Mouse (Mus musculus) hindbrain, postnatal 0 days (tissue): ENCODE measurements around the gene Islr2. TPM values are rescaled to one million over a fixed set of nuclear protein-coding genes. Genes with fewer than 3 reads are reported as not detected.
A peak's percentile ranks its signal among the peaks of the same experiment; 100 is the strongest.

Experiments
- ATAC-seq: fragments of 200-750 bp; cut with Nextera tagmentation; 2 replicates; pipeline ENCODE4 v1.8.0; 2017; ENCODE audit warnings: mild to moderate bottlenecking, moderate TSS enrichment, moderate library complexity
- DNase-seq: peaks from one replicate; pipeline ENCODE4 v3.0.0-alpha.2; 2015; ENCODE audit warnings: low spot score
- H3K27ac ChIP-seq: fragments of 300-500 bp; sonication (generic); 2 replicates; pipeline ENCODE4 v1.5.1; 2014; ENCODE audit warnings: mild to moderate bottlenecking
- H3K27me3 ChIP-seq: fragments of 300-500 bp; sonication (generic); 2 replicates; pipeline ENCODE4 v1.6.1; 2014; ENCODE audit warnings: low read length, mixed read lengths; ENCODE audit not compliant: insufficient read depth
- H3K36me3 ChIP-seq: fragments of 300-500 bp; sonication (generic); 2 replicates; pipeline ENCODE4 v1.6.1; 2014; ENCODE audit warnings: low read length, mixed read lengths; ENCODE audit not compliant: insufficient read depth
- H3K4me1 ChIP-seq: fragments of 300-500 bp; sonication (generic); 2 replicates; pipeline ENCODE4 v1.6.1; 2014; ENCODE audit warnings: antibody characterized with exemption, low read length, mixed read lengths; ENCODE audit not compliant: insufficient read depth
- H3K4me2 ChIP-seq: fragments of 300-500 bp; sonication (generic); 2 replicates; pipeline ENCODE4 v1.6.1; 2014; ENCODE audit warnings: low read depth, mild to moderate bottlenecking, low read length, moderate library complexity, mixed read lengths
- H3K4me3 ChIP-seq: fragments of 300-500 bp; sonication (generic); 2 replicates; pipeline ENCODE4 v1.5.1; 2014; ENCODE audit warnings: low read length
- H3K9ac ChIP-seq: fragments of 300-500 bp; sonication (generic); replicated peaks from 2 replicates; pipeline ENCODE4 v1.6.1; 2014; ENCODE audit warnings: mild to moderate bottlenecking, low read length, moderate library complexity, mixed read lengths
- H3K9me3 ChIP-seq: fragments of 300-500 bp; sonication (generic); 2 replicates; pipeline ENCODE4 v1.6.1; 2016; ENCODE audit warnings: low read length, mixed read lengths
- CTCF ChIP-seq: IDR thresholded peaks from 2 replicates; pipeline ENCODE4 v1.5.1; 2016; ENCODE audit warnings: antibody characterized with exemption, control low read depth, low read depth
- WGBS: fragments of 180-500 bp; shearing (Covaris S2); extraction: QIAGEN DNeasy Blood & Tissue Kit; methylation state at CpG from one replicate; pipeline ENCODE4 v1.1.7; 2014; 5-methylcytosine and 5-hydroxymethylcytosine counted together
- polyA plus RNA-seq: library from polyadenylated mRNA; unstranded; fragments of >200 nt; fragmentation: Nextera tagmentation; extraction: Ambion mirVana; gene quantifications from 2 replicates; pipeline ENCODE4 v1.2.1, GENCODE M21; 2015
- total RNA-seq: library from RNA; depleted of rRNA; stranded (reverse); fragments of >200 nt; gene quantifications from 2 replicates; pipeline ENCODE4 v1.2.3, GENCODE M21; 2014

The Islr2 gene
- total and polyA plus RNA-seq, 2 experiments from 2014 or later, result 15.8 to 293 TPM

GRCm38 (mm10) chr9:58175745-58176487, 28.2 kb downstream of the Islr2 start:
- Histone ChIP-seq H3K4me2 (no peak overlapping the region), H3K27me3 (no peaks in the 10 kb centered on the region), H3K9me3 (no peaks in the 10 kb centered on the region), H3K27ac (no peak overlapping the region), H3K4me1 (peaks cover 4% of the 10 kb centered on the region; the same call in 1 of the 2 replicates), H3K9ac (no peak overlapping the region), H3K4me3 (no peak overlapping the region), H3K36me3 (no peaks in the 10 kb centered on the region)
- ATAC-seq (no peak), DNase-seq (no peak)
- TF ChIP-seq CTCF, result no peak
- WGBS, result 48% methylated on average over 5 of the region's 5 CpGs

- WGBS, result 31% methylated on average over 5 of the region's 5 CpGs
- no peak overlapping the region for H3K4me3 ChIP-seq
- TF ChIP-seq CTCF, result no peak
- H3K27me3 ChIP-seq, result no peaks in the 10 kb centered on the region
- no peak overlapping the region for H3K27ac ChIP-seq
- no peak overlapping the region for H3K4me2 ChIP-seq
- H3K9ac ChIP-seq, result no peak overlapping the region
- DNase-seq (no peak), ATAC-seq (peak; percentile 53; the same call in 1 of the 2 replicates)
- H3K36me3 ChIP-seq, result no peaks in the 10 kb centered on the region
- peaks cover 4% of the 10 kb centered on the region; the same call in 1 of the 2 replicates for H3K4me1 ChIP-seq
- H3K9me3 ChIP-seq, result no peaks in the 10 kb centered on the region
Measured at GRCm38 (mm10) chr9:58174818-58175251, 29.3 kb downstream of the Islr2 start.

GRCm38 (mm10) chr9:58172863-58173262, 31.3 kb downstream of the Islr2 start:
- no peak for DNase-seq
- no peak for ATAC-seq
- WGBS, result 69% methylated on average over 2 of the region's 2 CpGs
- Histone ChIP-seq H3K9me3 (no peaks in the 10 kb centered on the region), H3K27me3 (no peaks in the 10 kb centered on the region), H3K4me2 (no peak overlapping the region), H3K36me3 (no peaks in the 10 kb centered on the region), H3K27ac (no peak overlapping the region), H3K4me1 (peaks cover 4% of the 10 kb centered on the region; the same call in 1 of the 2 replicates), H3K4me3 (no peak overlapping the region), H3K9ac (no peak overlapping the region)
- no peak for TF ChIP-seq CTCF

GRCm38 (mm10) chr9:58169426-58169825, 34.7 kb downstream of the Islr2 start:
- H3K9me3 ChIP-seq, result no peaks in the 10 kb centered on the region
- no peaks in the 10 kb centered on the region; the same call in 1 of the 2 replicates for H3K4me1 ChIP-seq
- TF ChIP-seq CTCF, result no peak
- H3K36me3 ChIP-seq, result no peaks in the 10 kb centered on the region
- DNase-seq, result no peak
- H3K27me3 ChIP-seq, result no peaks in the 10 kb centered on the region
- H3K9ac ChIP-seq, result no peak overlapping the region
- 72% methylated on average over 6 of the region's 6 CpGs for WGBS
- no peak overlapping the region for H3K4me3 ChIP-seq
- ATAC-seq, result no peak
- H3K4me2 ChIP-seq, result no peak overlapping the region
- no peak overlapping the region for H3K27ac ChIP-seq

GRCm38 (mm10) chr9:58168880-58169279, 35.2 kb downstream of the Islr2 start:
- H3K36me3 ChIP-seq, result no peaks in the 10 kb centered on the region
- H3K9me3 ChIP-seq, result no peaks in the 10 kb centered on the region
- no peak overlapping the region for H3K4me3 ChIP-seq
- 73% methylated on average over 3 of the region's 3 CpGs for WGBS
- no peak overlapping the region for H3K9ac ChIP-seq
- no peaks in the 10 kb centered on the region for H3K27me3 ChIP-seq
- H3K27ac ChIP-seq, result no peak overlapping the region
- DNase-seq (no peak), ATAC-seq (no peak)
- H3K4me2 ChIP-seq, result no peak overlapping the region
- no peak for TF ChIP-seq CTCF
- H3K4me1 ChIP-seq, result no peaks in the 10 kb centered on the region; the same call in 1 of the 2 replicates

- no peak for DNase-seq
- Histone ChIP-seq H3K4me3 (no peak overlapping the region), H3K4me1 (no peaks in the 10 kb centered on the region; the same call in 1 of the 2 replicates), H3K36me3 (no peaks in the 10 kb centered on the region), H3K4me2 (no peak overlapping the region), H3K27me3 (no peaks in the 10 kb centered on the region), H3K9ac (no peak overlapping the region), H3K9me3 (no peaks in the 10 kb centered on the region), H3K27ac (no peak overlapping the region)
- WGBS, result 85% methylated on average over 1 of the region's 1 CpGs
- ATAC-seq, result no peak
- no peak for TF ChIP-seq CTCF
Measured at GRCm38 (mm10) chr9:58165779-58166178, 38.3 kb downstream of the Islr2 start.

GRCm38 (mm10) chr9:58163146-58163545, 41.0 kb downstream of the Islr2 start:
- Histone ChIP-seq H3K4me3 (no peak overlapping the region), H3K4me2 (no peak overlapping the region), H3K4me1 (peaks cover 3% of the 10 kb centered on the region; the same call in 1 of the 2 replicates), H3K27ac (no peak overlapping the region), H3K36me3 (no peaks in the 10 kb centered on the region), H3K27me3 (no peaks in the 10 kb centered on the region), H3K9ac (no peak overlapping the region), H3K9me3 (no peaks in the 10 kb centered on the region)
- 82% methylated on average over 5 of the region's 5 CpGs for WGBS
- DNase-seq (no peak), ATAC-seq (no peak)
- no peak for TF ChIP-seq CTCF
